Mouse (Mus musculus) inflammation-experienced regulatory T-cells (primary cell): Measurements from ENCODE around the gene Reep6. TPM values are rescaled to one million over a fixed set of nuclear protein-coding genes. Genes with fewer than 3 reads are reported as not detected.

Experiments used
- polyA plus RNA-seq, 2 experiments: library from polyadenylated mRNA; unstranded; fragments of 100-300 nt; shearing (Covaris generic); gene quantifications; one replicate each; pipeline ENCODE4 v1.2.1; 2017

The Reep6 gene
- 1 to 10 TPM in 1 of 2 experiments, under 1 TPM in 1; 0.18 to 1.7 TPM for polyA plus RNA-seq

GRCm38 (mm10) chr10:80329273-80330081 lies at the start of gene Reep6, which contains the start of gene Pcsk4:
Gene Reep6, plus strand, starts transcription at chr10:80329953.
Gene Pcsk4, minus strand, starts transcription at chr10:80329498.

GRCm38 (mm10) chr10:80292251-80293146 lies 37.3 kb upstream of the Reep6 start, which contains the start of gene Rps15:
Gene Rps15, plus strand, starts transcription at chr10:80292453.

GRCm38 (mm10) chr10:80295618-80296425 lies 33.9 kb upstream of the Reep6 start, which contains the start of gene Apc2:
Gene Apc2, plus strand, starts transcription at chr10:80295977.

GRCm38 (mm10) chr10:80320340-80320760 lies 9.4 kb upstream of the Reep6 start, which contains the start of gene 2310011J03Rik:
Gene 2310011J03Rik, minus strand, starts transcription at chr10:80320537.

GRCm38 (mm10) chr10:80348244-80348781 lies 18.6 kb downstream of the Reep6 start, which contains the start of gene Adamtsl5:
Gene Adamtsl5, minus strand, starts transcription at chr10:80348412.

GRCm38 (mm10) chr10:80356001-80356682 lies 26.4 kb downstream of the Reep6 start, which contains the start of gene Plk5:
Gene Plk5, plus strand, starts transcription at chr10:80356459.

Other genes starting within 250 kb of the Reep6 start
- 10 to 100 TPM; 60.6 to 60.7 TPM for gene Sbno2, start 224.4 kb upstream of the Reep6 start, polyA plus RNA-seq
- gene Stk11, start 214.2 kb upstream of the Reep6 start, polyA plus RNA-seq: 10 to 100 TPM; 27.4 to 49.1 TPM
- gene Atp5d, start 191.3 kb upstream of the Reep6 start, polyA plus RNA-seq: 100 to 1,000 TPM; 349 to 389 TPM
- 1 to 10 TPM; 2.3 to 2.4 TPM for gene Cbarp, start 189.1 kb upstream of the Reep6 start, polyA plus RNA-seq
- gene Midn, start 181.7 kb upstream of the Reep6 start, polyA plus RNA-seq: 1 to 10 TPM; 5.0 to 9.6 TPM
- gene Cirbp, start 164.0 kb upstream of the Reep6 start, polyA plus RNA-seq: 100 to 1,000 TPM; 177 to 200 TPM
- gene 1600002K03Rik, start 157.0 kb upstream of the Reep6 start, polyA plus RNA-seq: 10 to 100 TPM; 21.4 to 25.0 TPM
- gene Efna2, start 150.5 kb upstream of the Reep6 start, polyA plus RNA-seq: under 1 TPM; 0.27 to 0.99 TPM
- 100 to 1,000 TPM; 117 to 134 TPM for gene Mum1, start 103.5 kb upstream of the Reep6 start, polyA plus RNA-seq
- gene Ndufs7, start 80.8 kb upstream of the Reep6 start, polyA plus RNA-seq: 100 to 1,000 TPM; 244 to 267 TPM
- under 1 TPM in 1 of 2 experiments, not detected in 1; 0.99 TPM for gene Gamt, start 68.9 kb upstream of the Reep6 start, polyA plus RNA-seq
- gene Dazap1, start 68.5 kb upstream of the Reep6 start, polyA plus RNA-seq: 10 to 100 TPM; 78.7 to 80.6 TPM
- 100 to 1,000 TPM; 686 to 721 TPM for gene Rps15, start 37.5 kb upstream of the Reep6 start, polyA plus RNA-seq
- gene Apc2, start 34.0 kb upstream of the Reep6 start, polyA plus RNA-seq: under 1 TPM; 0.14 to 0.56 TPM
- 10 to 100 TPM; 67.3 to 70.0 TPM for gene 2310011J03Rik, start 9.4 kb upstream of the Reep6 start, polyA plus RNA-seq
- gene Pcsk4, start 455 bp upstream of the Reep6 start, polyA plus RNA-seq: 10 to 100 TPM; 20.4 to 20.8 TPM
- under 1 TPM; 0.46 to 0.95 TPM for gene Adamtsl5, start 18.5 kb downstream of the Reep6 start, polyA plus RNA-seq
- not detected for gene Plk5, start 26.5 kb downstream of the Reep6 start, polyA plus RNA-seq
- gene Mex3d, start 57.7 kb downstream of the Reep6 start, polyA plus RNA-seq: 1 to 10 TPM; 6.6 to 7.5 TPM
- 100 to 1,000 TPM; 174 to 191 TPM for gene Mbd3, start 69.6 kb downstream of the Reep6 start, polyA plus RNA-seq
- gene Uqcr11, start 76.9 kb downstream of the Reep6 start, polyA plus RNA-seq: 100 to 1,000 TPM; 185 to 241 TPM
- 100 to 1,000 TPM; 105 to 121 TPM for gene Tcf3, start 103.7 kb downstream of the Reep6 start, polyA plus RNA-seq
- gene Onecut3, start 164.9 kb downstream of the Reep6 start, polyA plus RNA-seq: under 1 TPM; 0.05 to 0.23 TPM
- gene Atp8b3, start 209.2 kb downstream of the Reep6 start, polyA plus RNA-seq: under 1 TPM; 0.06 to 0.73 TPM
- gene Rexo1, start 231.6 kb downstream of the Reep6 start, polyA plus RNA-seq: 10 to 100 TPM; 49.1 to 59.0 TPM
- gene Klf16, start 247.4 kb downstream of the Reep6 start, polyA plus RNA-seq: 10 to 100 TPM in 1 of 2 experiments, 1 to 10 TPM in 1; 9.0 to 14.4 TPM